ENCODE assay signal across 8 mouse cellular contexts in genomic region chr3:108563309-108563708, GRCm38 (mm10). TPM values are rescaled to one million over a fixed set of nuclear protein-coding genes. Genes with fewer than 3 reads are reported as not detected.
DNase-seq lines count a peak whose midpoint lies in the region; ATAC-seq and TF ChIP-seq lines count a peak whose summit lies in the region.

No protein-coding gene starts in this region.

- H3K9me3 ChIP-seq in erythroblast, embryonic 14.5 days (ENCODE audit: control insufficient read depth, low read length) = no peaks in the 10 kb centered on the region
- H3K9me3 ChIP-seq in heart, embryonic 12.5 days (replicated peaks) = no peaks in the 10 kb centered on the region
- no peaks in the 10 kb centered on the region for H3K9me3 ChIP-seq in kidney, postnatal 0 days (replicated peaks; ENCODE audit: low read length)
- no peaks in the 10 kb centered on the region for H3K9me3 ChIP-seq in liver, embryonic 11.5 days (ENCODE audit: control insufficient read depth, low read length)

- no peak for TF ChIP-seq POLR2A in myocyte (IDR thresholded peaks at IDR 0.05; ENCODE audit: insufficient read length, low read depth)

- H3K27ac ChIP-seq in heart, embryonic 12.5 days (ENCODE audit: poor library complexity, severe bottlenecking) = peak overlapping the region; percentile 82
- H3K27ac ChIP-seq in kidney, postnatal 0 days = peak overlapping the region; percentile 89
- peak overlapping the region; percentile 92 for H3K27ac ChIP-seq in liver, embryonic 11.5 days (ENCODE audit: low read depth, low read length)

- H3K4me3 ChIP-seq in erythroblast, embryonic 14.5 days (replicated peaks) = peak overlapping the region; percentile 85
- H3K4me3 ChIP-seq in heart, embryonic 12.5 days = peak overlapping the region; percentile 90
- peak overlapping the region; percentile 84 for H3K4me3 ChIP-seq in kidney, postnatal 0 days (replicated peaks; ENCODE audit: low read depth, low read length)
- H3K4me3 ChIP-seq in liver, embryonic 11.5 days (ENCODE audit: low read depth, low read length) = peak overlapping the region; percentile 72
- peak overlapping the region; percentile 46 for H3K4me3 ChIP-seq in myocyte

- H3K4me1 ChIP-seq in erythroblast, embryonic 14.5 days (ENCODE audit: control insufficient read depth) = peaks cover 53% of the 10 kb centered on the region
- no peaks in the 10 kb centered on the region; the same call in 1 of the 2 replicates for H3K4me1 ChIP-seq in heart, embryonic 12.5 days (replicated peaks)
- peaks cover 11% of the 10 kb centered on the region; the same call in 1 of the 2 replicates for H3K4me1 ChIP-seq in kidney, postnatal 0 days (replicated peaks; ENCODE audit: insufficient read depth, low read length)
- peaks cover 9% of the 10 kb centered on the region for H3K4me1 ChIP-seq in liver, embryonic 11.5 days (replicated peaks; ENCODE audit: control insufficient read depth, insufficient read depth, low read length)

- WGBS in heart, embryonic 12.5 days = 4% methylated on average over 4 of the region's 4 CpGs
- WGBS in kidney, postnatal 0 days = 6% methylated on average over 4 of the region's 4 CpGs
- 4% methylated on average over 4 of the region's 4 CpGs for WGBS in liver, embryonic 11.5 days

- ATAC-seq in CD4-positive, CD25-positive, alpha-beta regulatory T cell, adult 4 months = peak; percentile 50
- no peak for ATAC-seq in heart, embryonic 12.5 days (ENCODE audit: insufficient number of reproducible peaks, low FRiP score)
- no peak for ATAC-seq in kidney, postnatal 0 days (replicated peaks; ENCODE audit: low FRiP score, low read depth)
- ATAC-seq in liver, embryonic 11.5 days (replicated peaks; ENCODE audit: low FRiP score) = peak; percentile 26

- H3K4me2 ChIP-seq in heart, embryonic 12.5 days = peak overlapping the region; percentile 93
- peak overlapping the region; percentile 66 for H3K4me2 ChIP-seq in kidney, postnatal 0 days (ENCODE audit: low read length)
- H3K4me2 ChIP-seq in liver, embryonic 11.5 days = peak overlapping the region; percentile 90
- peak overlapping the region; percentile 97 for H3K4me2 ChIP-seq in myocyte (ENCODE audit: low read depth)

- peaks cover 13% of the 10 kb centered on the region for H3K79me2 ChIP-seq in myocyte (ENCODE audit: control insufficient read depth, insufficient read depth)

- peak overlapping the region; percentile 71; the same call in 1 of the 2 replicates for H3K9ac ChIP-seq in heart, embryonic 12.5 days
- H3K9ac ChIP-seq in kidney, postnatal 0 days (ENCODE audit: low read depth, low read length) = no peak overlapping the region
- peak overlapping the region; percentile 59 for H3K9ac ChIP-seq in liver, embryonic 11.5 days (ENCODE audit: low read depth, low read length)

- peak; percentile 90 for TF ChIP-seq CTCF in kidney, postnatal 0 days (IDR thresholded peaks at IDR 0.05; ENCODE audit: low read depth)

- H3K36me3 ChIP-seq in erythroblast, embryonic 14.5 days (ENCODE audit: control insufficient read depth) = peaks cover 26% of the 10 kb centered on the region
- H3K36me3 ChIP-seq in heart, embryonic 12.5 days = peaks cover 17% of the 10 kb centered on the region
- peaks cover 5% of the 10 kb centered on the region for H3K36me3 ChIP-seq in kidney, postnatal 0 days (ENCODE audit: insufficient read depth, low read length)
- H3K36me3 ChIP-seq in liver, embryonic 11.5 days (ENCODE audit: control insufficient read depth, insufficient read depth, low read length) = peaks cover 4% of the 10 kb centered on the region; the same call in 1 of the 2 replicates
- peaks cover 7% of the 10 kb centered on the region for H3K36me3 ChIP-seq in myocyte (ENCODE audit: control insufficient read depth, insufficient read depth)

- H3ac ChIP-seq in myocyte (ENCODE audit: control insufficient read depth, insufficient read length) = no peak overlapping the region

- peak; percentile 69 for DNase-seq in brain, embryonic 18.5 days (ENCODE audit: low read depth, low spot score)
- DNase-seq in kidney, postnatal 0 days (ENCODE audit: low spot score) = peak; percentile 95
- DNase-seq in liver, embryonic 11.5 days (ENCODE audit: low spot score) = peak; percentile 58
- peak; percentile 84 to 88 for DNase-seq in spleen, postnatal 4 days (ENCODE audit: low spot score in 2 of 2)

- H3K27me3 ChIP-seq in erythroblast, embryonic 14.5 days (ENCODE audit: control insufficient read depth) = peaks cover 5% of the 10 kb centered on the region
- H3K27me3 ChIP-seq in heart, embryonic 12.5 days (replicated peaks) = 0 out of 2 replicates have a peak, but pooled peaks cover 4% of the 10 kb centered on the region
- no peaks in the 10 kb centered on the region for H3K27me3 ChIP-seq in kidney, postnatal 0 days (ENCODE audit: insufficient read depth, low read length)
- no peaks in the 10 kb centered on the region for H3K27me3 ChIP-seq in liver, embryonic 11.5 days (replicated peaks; ENCODE audit: control insufficient read depth, insufficient read depth, low read length)
- peaks cover 9% of the 10 kb centered on the region for H3K27me3 ChIP-seq in myocyte (ENCODE audit: control insufficient read depth, insufficient read depth, insufficient read length)

TF ChIP-seq in myocyte, 11 proteins besides CTCF, POLR2A, EP300 and RAD21:
- TF ChIP-seq E2F4 (IDR thresholded peaks at IDR 0.05; ENCODE audit: insufficient read depth) (no peak), USF1 (IDR thresholded peaks at IDR 0.05; ENCODE audit: low read depth) (no peak), TCF3 (IDR thresholded peaks at IDR 0.05; ENCODE audit: insufficient read length, low read depth) (no peak), MYOD1 (IDR thresholded peaks at IDR 0.05; ENCODE audit: control insufficient read depth in 1 of 3, insufficient read length in 2 of 3, low read depth in 2 of 3) (no peak), MAX (IDR thresholded peaks at IDR 0.05; ENCODE audit: low read depth) (no peak), MYOG (IDR thresholded peaks at IDR 0.05; ENCODE audit: control insufficient read depth in 1 of 3, insufficient read depth in 1 of 3, insufficient read length in 2 of 3, low read depth in 2 of 3) (no peak), SRF (IDR thresholded peaks at IDR 0.05; ENCODE audit: control insufficient read depth, insufficient read length, low read depth) (no peak), CEBPB (IDR thresholded peaks at IDR 0.05; ENCODE audit: insufficient read depth, poor library complexity, severe bottlenecking) (no peak), TCF12 (IDR thresholded peaks at IDR 0.05; ENCODE audit: insufficient read depth, poor library complexity, severe bottlenecking) (no peak), REST (IDR thresholded peaks at IDR 0.05; ENCODE audit: insufficient read depth, insufficient read length) (no peak), POLR2AphosphoS2 (IDR thresholded peaks at IDR 0.05; ENCODE audit: insufficient read length, low read depth) (no peak)

RNA-seq across cellular contexts. Expression of gene Tmem167b, which starts 1.0 kb away (rescaled TPM):
- 10 to 100 TPM; 29.0 to 38.9 TPM for polyA plus RNA-seq in CD4-positive, CD25-positive, alpha-beta regulatory T cell, adult 4 months (2017; shearing (Covaris generic))
- 0.21 and 0.23 TPM in 2 replicates for polyA plus RNA-seq in erythroblast, embryonic 14.5 days (2012)
- polyA plus RNA-seq in heart, embryonic 12.5 days (2016; fragmentation: Nextera tagmentation; extraction: Ambion mirVana) = 33.8 and 34.8 TPM in 2 replicates
- 33.5 and 35.8 TPM in 2 replicates for polyA plus RNA-seq in kidney, postnatal 0 days (2015; fragmentation: Nextera tagmentation; extraction: Ambion mirVana)
- 23.0 and 27.7 TPM in 2 replicates for polyA plus RNA-seq in liver, embryonic 11.5 days (2014; fragmentation: Nextera tagmentation; extraction: Ambion mirVana)
- 21.7 TPM for polyA plus RNA-seq in myocyte (2012; fragmentation: generic; extraction: Trizol)

RNA-seq across cellular contexts. Expression of gene Taf13, which starts 8.2 kb away (rescaled TPM):
- 10 to 100 TPM; 20.4 to 21.2 TPM for polyA plus RNA-seq in CD4-positive, CD25-positive, alpha-beta regulatory T cell, adult 4 months (2017; shearing (Covaris generic))
- polyA plus RNA-seq in erythroblast, embryonic 14.5 days (2012) = 0.03 TPM in 1 of 2 replicates, not detected in the other
- polyA plus RNA-seq in heart, embryonic 12.5 days (2016; fragmentation: Nextera tagmentation; extraction: Ambion mirVana) = 28.9 and 33.1 TPM in 2 replicates
- 38.3 and 40.8 TPM in 2 replicates for polyA plus RNA-seq in kidney, postnatal 0 days (2015; fragmentation: Nextera tagmentation; extraction: Ambion mirVana)
- polyA plus RNA-seq in liver, embryonic 11.5 days (2014; fragmentation: Nextera tagmentation; extraction: Ambion mirVana) = 21.7 and 23.2 TPM in 2 replicates
- 19.9 TPM for polyA plus RNA-seq in myocyte (2012; fragmentation: generic; extraction: Trizol)

RNA-seq across cellular contexts. Expression of gene 5330417C22Rik, which starts 27.0 kb away (rescaled TPM):
- 1 to 10 TPM in 1 of 2 experiments, under 1 TPM in 1; 0.66 to 1.1 TPM for polyA plus RNA-seq in CD4-positive, CD25-positive, alpha-beta regulatory T cell, adult 4 months (2017; shearing (Covaris generic))
- polyA plus RNA-seq in erythroblast, embryonic 14.5 days (2012) = 0.01 TPM in 1 of 2 replicates, not detected in the other
- 0.46 and 0.85 TPM in 2 replicates for polyA plus RNA-seq in heart, embryonic 12.5 days (2016; fragmentation: Nextera tagmentation; extraction: Ambion mirVana)
- 1.6 and 1.7 TPM in 2 replicates for polyA plus RNA-seq in kidney, postnatal 0 days (2015; fragmentation: Nextera tagmentation; extraction: Ambion mirVana)
- 0.10 and 0.23 TPM in 2 replicates for polyA plus RNA-seq in liver, embryonic 11.5 days (2014; fragmentation: Nextera tagmentation; extraction: Ambion mirVana)
- 0.05 TPM for polyA plus RNA-seq in myocyte (2012; fragmentation: generic; extraction: Trizol)

RNA-seq across cellular contexts. Expression of gene Wdr47, which starts 27.8 kb away (rescaled TPM):
- 1 to 10 TPM; 5.3 to 6.8 TPM for polyA plus RNA-seq in CD4-positive, CD25-positive, alpha-beta regulatory T cell, adult 4 months (2017; shearing (Covaris generic))
- 0.09 and 0.11 TPM in 2 replicates for polyA plus RNA-seq in erythroblast, embryonic 14.5 days (2012)
- 9.8 and 10.4 TPM in 2 replicates for polyA plus RNA-seq in heart, embryonic 12.5 days (2016; fragmentation: Nextera tagmentation; extraction: Ambion mirVana)
- 5.9 and 6.8 TPM in 2 replicates for polyA plus RNA-seq in kidney, postnatal 0 days (2015; fragmentation: Nextera tagmentation; extraction: Ambion mirVana)
- 3.8 and 4.5 TPM in 2 replicates for polyA plus RNA-seq in liver, embryonic 11.5 days (2014; fragmentation: Nextera tagmentation; extraction: Ambion mirVana)
- 5.2 TPM for polyA plus RNA-seq in myocyte (2012; fragmentation: generic; extraction: Trizol)

RNA-seq across cellular contexts. Expression of gene 1700013F07Rik, which starts 29.4 kb away (rescaled TPM):
- polyA plus RNA-seq in CD4-positive, CD25-positive, alpha-beta regulatory T cell, adult 4 months (2017; shearing (Covaris generic)) = under 1 TPM in 1 of 2 experiments, not detected in 1; 0.43 TPM
- not detected in 2 replicates for polyA plus RNA-seq in erythroblast, embryonic 14.5 days (2012)
- polyA plus RNA-seq in heart, embryonic 12.5 days (2016; fragmentation: Nextera tagmentation; extraction: Ambion mirVana) = not detected in 2 replicates
- polyA plus RNA-seq in kidney, postnatal 0 days (2015; fragmentation: Nextera tagmentation; extraction: Ambion mirVana) = not detected in 2 replicates
- polyA plus RNA-seq in liver, embryonic 11.5 days (2014; fragmentation: Nextera tagmentation; extraction: Ambion mirVana) = not detected in 2 replicates
- 0.76 TPM for polyA plus RNA-seq in myocyte (2012; fragmentation: generic; extraction: Trizol)

Comparison
In these comparisons a context has a peak if more than half of its experiments do, and no peak if none do; other contexts are left out.
1. ATAC-seq: peak in CD4-positive, CD25-positive, alpha-beta regulatory T cell, adult 4 months (single experiment) and liver, embryonic 11.5 days (single experiment); none in heart, embryonic 12.5 days (single experiment) and kidney, postnatal 0 days (single experiment).
2. RNA of gene Tmem167b, which starts 1.0 kb away (polyA plus RNA-seq): 29.0 to 38.9 TPM in CD4-positive, CD25-positive, alpha-beta regulatory T cell, adult 4 months, 33.8 to 34.8 TPM in heart, embryonic 12.5 days, 33.5 to 35.8 TPM in kidney, postnatal 0 days, 23.0 to 27.7 TPM in liver, embryonic 11.5 days and 21.7 TPM in myocyte (single experiment); 0.21 to 0.23 TPM in erythroblast, embryonic 14.5 days; every median in the first group is over 10 times any median in the second.
3. RNA of gene Taf13, which starts 8.2 kb away (polyA plus RNA-seq): 38.3 to 40.8 TPM in kidney, postnatal 0 days, 28.9 to 33.1 TPM in heart, embryonic 12.5 days, 21.7 to 23.2 TPM in liver, embryonic 11.5 days, 20.4 to 21.2 TPM in CD4-positive, CD25-positive, alpha-beta regulatory T cell, adult 4 months and 19.9 TPM in myocyte (single experiment); 0.03 TPM in erythroblast, embryonic 14.5 days; every median in the first group is over 10 times any median in the second.
4. Peak in every context shown above with its lines, with median percentiles within 50 percentile points of each other: DNase-seq, H3K4me3 ChIP-seq, H3K27ac ChIP-seq and H3K4me2 ChIP-seq.